Mouse (Mus musculus) brain, embryonic 14.5 days (tissue): Measurements from ENCODE around the gene Brinp3. TPM values are rescaled to one million over a fixed set of nuclear protein-coding genes. Genes with fewer than 3 reads are reported as not detected.
A peak's percentile ranks its signal among the peaks of the same experiment; 100 is the strongest.

Experiments used
- DNase-seq: peaks from one replicate; pipeline ENCODE4 v3.0.0-alpha.2; 2011; ENCODE audit warnings: low read depth
- CTCF ChIP-seq: fragments of 200-500 bp; IDR thresholded peaks from 2 replicates; pipeline ENCODE4 v1.5.1; 2012; ENCODE audit warnings: inconsistent platforms, mild to moderate bottlenecking, moderate library complexity, borderline replicate concordance; ENCODE audit not compliant: insufficient read depth, insufficient read length; ENCODE audit errors: extremely low read depth
- POLR2A ChIP-seq: fragments of 200-500 bp; IDR thresholded peaks from 2 replicates; pipeline ENCODE4 v1.6.1; 2012; ENCODE audit warnings: mild to moderate bottlenecking, inconsistent platforms, borderline replicate concordance; ENCODE audit not compliant: poor library complexity, insufficient read depth, insufficient read length, severe bottlenecking; ENCODE audit errors: extremely low read depth
- polyA plus RNA-seq: library from polyadenylated mRNA; depleted of rRNA; stranded (reverse); fragments of >200 nt; gene quantifications from 2 replicates; pipeline ENCODE4 v1.2.3, GENCODE M21; 2012

The Brinp3 gene
- polyA plus RNA-seq, 1 experiment = 14.1 TPM

GRCm38 (mm10) chr1:146844087-146844486, 349.5 kb downstream of the Brinp3 start:
- DNase-seq = peak; percentile 53
- TF ChIP-seq POLR2A (no peak), CTCF (no peak)

DNA sequence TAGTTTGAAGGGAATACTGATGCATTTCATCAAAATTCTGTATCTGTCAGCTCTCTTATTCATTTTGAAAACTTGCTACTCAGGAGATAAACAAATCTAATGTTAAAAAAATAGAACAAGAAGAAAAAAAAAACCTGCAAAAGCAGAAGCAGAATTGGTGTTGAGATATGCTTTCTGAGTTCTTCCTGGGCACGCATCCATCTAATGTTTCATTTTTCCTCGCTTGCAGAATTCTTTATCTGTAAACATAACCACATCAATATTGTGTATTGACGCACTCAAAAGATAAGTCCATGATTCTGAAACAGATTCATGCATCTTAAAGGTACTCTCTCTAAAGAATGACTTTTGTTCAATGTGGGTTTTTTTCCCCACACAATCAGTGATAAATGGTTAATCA, 354.3 kb downstream of the Brinp3 start:
- no peak for DNase-seq
- no peak for TF ChIP-seq POLR2A
- no peak for TF ChIP-seq CTCF

- DNase-seq = peak; percentile 60
- no peak for TF ChIP-seq POLR2A
- no peak for TF ChIP-seq CTCF
Observed at GRCm38 (mm10) chr1:146850147-146850546, 355.6 kb downstream of the Brinp3 start.

- TF ChIP-seq POLR2A (no peak), CTCF (no peak)
- DNase-seq = no peak
Observed at GRCm38 (mm10) chr1:146898636-146899035, 404.1 kb downstream of the Brinp3 start.

DNA sequence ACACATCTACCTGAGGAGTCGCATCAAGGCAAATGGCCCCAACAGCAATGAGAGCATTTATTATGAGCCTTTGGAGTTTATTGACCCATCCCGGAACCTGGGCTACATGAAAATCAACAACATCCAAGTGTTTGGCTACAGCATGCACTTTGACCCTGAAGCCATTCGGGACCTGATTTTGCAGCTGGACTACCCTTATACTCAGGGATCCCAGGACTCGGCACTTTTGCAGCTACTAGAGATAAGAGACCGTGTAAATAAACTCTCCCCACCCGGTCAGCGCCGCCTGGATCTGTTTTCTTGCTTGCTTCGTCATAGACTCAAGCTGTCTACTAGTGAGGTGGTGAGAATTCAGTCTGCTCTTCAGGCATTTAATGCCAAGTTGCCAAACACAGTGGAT, 407.1 kb downstream of the Brinp3 start:
- no peak for DNase-seq
- TF ChIP-seq POLR2A (no peak), CTCF (no peak)

DNA sequence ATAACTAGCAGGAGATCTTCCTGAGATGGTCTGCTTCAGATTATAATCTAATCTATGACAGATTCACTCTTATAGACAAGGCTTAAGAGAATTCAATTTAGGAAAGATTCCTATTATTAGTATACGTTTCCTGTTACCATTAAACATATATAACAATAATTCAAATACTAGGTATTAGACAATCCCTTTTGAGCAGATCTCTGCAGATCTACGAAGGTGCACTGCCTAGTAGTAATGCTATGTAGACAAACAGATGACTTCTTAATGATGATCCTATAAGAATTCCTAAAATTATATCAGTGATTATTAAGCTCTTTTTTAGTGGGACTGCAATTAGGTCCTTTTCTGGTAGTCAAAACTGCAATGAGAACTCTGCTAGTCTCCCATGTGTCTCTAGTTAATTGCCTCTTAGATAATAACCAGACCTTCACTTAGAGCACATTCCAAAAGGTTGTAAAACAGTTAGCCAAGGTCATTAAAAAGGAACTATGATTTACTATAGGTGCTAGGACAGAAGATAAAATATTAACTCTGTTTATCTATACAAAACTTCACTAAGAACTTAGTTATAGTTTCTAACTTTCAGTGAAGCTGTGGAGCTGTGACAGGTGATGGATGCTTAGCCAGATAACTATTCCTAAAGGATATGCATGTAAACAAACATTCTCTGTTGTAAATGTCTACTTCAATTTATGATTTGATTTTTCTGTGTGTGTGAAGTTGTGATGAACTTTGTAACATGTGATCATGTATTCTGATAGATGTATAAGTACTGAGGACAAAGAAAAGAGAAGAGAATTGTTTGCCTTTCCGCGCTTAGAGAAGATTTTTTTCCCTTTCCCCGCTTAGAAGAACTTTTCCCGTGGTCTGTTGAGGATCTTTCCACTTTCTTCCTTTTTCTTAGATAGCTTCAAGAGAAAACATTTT, 445.2 kb downstream of the Brinp3 start:
- TF ChIP-seq POLR2A (no peak), CTCF (no peak)
- DNase-seq = no peak
